Mouse (Mus musculus) embryonic facial prominence, embryonic 13.5 days (tissue): ENCODE data around the gene Ern2. TPM values are rescaled to one million over a fixed set of nuclear protein-coding genes. Genes with fewer than 3 reads are reported as not detected.

ENCODE experiments used
- polyA plus RNA-seq: library from polyadenylated mRNA; unstranded; fragments of >200 nt; fragmentation: Nextera tagmentation; extraction: Ambion mirVana; gene quantifications from 2 replicates; pipeline ENCODE4 v1.2.1, GENCODE M21; 2015

The Ern2 gene
- polyA plus RNA-seq, 1 experiment from 2014 or later = not detected

Other genes with a start within 250 kb of the Ern2 start
- 20.4 and 24.8 TPM in 2 replicates for gene Cog7, start 204.5 kb downstream of the Ern2 start, polyA plus RNA-seq
- gene Gga2, start 165.0 kb downstream of the Ern2 start, polyA plus RNA-seq = 96.7 and 96.9 TPM in 2 replicates
- gene Ubfd1, start 119.0 kb downstream of the Ern2 start, polyA plus RNA-seq = 73.4 and 76.9 TPM in 2 replicates
- 14.4 and 14.7 TPM in 2 replicates for gene Ears2, start 118.9 kb downstream of the Ern2 start, polyA plus RNA-seq
- gene Ndufab1, start 84.3 kb downstream of the Ern2 start, polyA plus RNA-seq = 623 and 680 TPM in 2 replicates
- 14.7 and 16.2 TPM in 2 replicates for gene Palb2, start 53.2 kb downstream of the Ern2 start, polyA plus RNA-seq
- gene Dctn5, start 53.2 kb downstream of the Ern2 start, polyA plus RNA-seq = 128 and 129 TPM in 2 replicates
- 112 and 125 TPM in 2 replicates for gene Plk1, start 26.8 kb downstream of the Ern2 start, polyA plus RNA-seq
- 0.48 TPM in 1 of 2 replicates, not detected in the other for gene Chp2, start 33.3 kb upstream of the Ern2 start, polyA plus RNA-seq
- gene Prkcb, start 102.5 kb upstream of the Ern2 start, polyA plus RNA-seq = 5.9 and 6.1 TPM in 2 replicates